Mouse (Mus musculus) erythroblast, adult 5-6 weeks (primary cell): ENCODE data around the gene Cd209b. TPM values are rescaled to one million over a fixed set of nuclear protein-coding genes. Genes with fewer than 3 reads are reported as not detected.

ENCODE experiments used
- ATAC-seq: replicated peaks from 2 replicates; pipeline ENCODE4 v1.8.0; 2016; ENCODE audit warnings: moderate number of reproducible peaks, mild to moderate bottlenecking, moderate TSS enrichment, inconsistent platforms; ENCODE audit not compliant: poor library complexity, low FRiP score, severe bottlenecking
- total RNA-seq, 2 experiments: library from RNA; stranded (forward) in 1 of 2; stranded (reverse) in 1 of 2; fragments of 150-400 nt in 1 of 2; fragments of 200-764, 138-1000 nt in 1 of 2; gene quantifications; 2 replicates each; pipeline versions ENCODE4 v1.2.3 to v1.2.4; 2015 to 2017; ENCODE audit warnings: low replicate concordance in 2 of 2

The Cd209b gene
- total RNA-seq (2015; ENCODE audit: low replicate concordance) (not detected in 2 replicates), total RNA-seq (2017; ENCODE audit: low replicate concordance) (0.09 TPM in 1 of 2 replicates, not detected in the other)

- ATAC-seq, result no peak
These were observed at the start of gene Cd209b for GRCm38 (mm10) chr8:3926744-3927143. TSS of gene Cd209b (minus strand) at chr8:3926844.

- no peak for ATAC-seq
These were observed 29.4 kb upstream of the Cd209b start for GRCm38 (mm10) chr8:3956037-3956436.

GRCm38 (mm10) chr8:3954646-3955045 is 28.0 kb upstream of the Cd209b start, which contains the start of gene Cd209c:
TSS of gene Cd209c (minus strand) at chr8:3954746.
- ATAC-seq, result no peak

GRCm38 (mm10) chr8:3940023-3940422 is 13.4 kb upstream of the Cd209b start:
- no peak for ATAC-seq

GRCm38 (mm10) chr8:3878455-3878854 is 48.2 kb downstream of the Cd209b start, which contains the start of gene Cd209d:
TSS of gene Cd209d (minus strand) at chr8:3878555.
- no peak for ATAC-seq

GRCm38 (mm10) chr8:3876121-3876520 is 50.5 kb downstream of the Cd209b start:
- no peak for ATAC-seq

Other genes starting within 250 kb of the Cd209b start
- not detected in 2 replicates for gene Fcer2a, start 232.7 kb downstream of the Cd209b start, total RNA-seq (2015; ENCODE audit: low replicate concordance)
- not detected in 2 replicates for gene Fcer2a, start 232.7 kb downstream of the Cd209b start, total RNA-seq (2017; ENCODE audit: low replicate concordance)
- gene Clec4g, start 206.2 kb downstream of the Cd209b start, total RNA-seq (2015; ENCODE audit: low replicate concordance), result not detected in 2 replicates
- gene Clec4g, start 206.2 kb downstream of the Cd209b start, total RNA-seq (2017; ENCODE audit: low replicate concordance), result not detected in 2 replicates
- gene Cd209a, start 177.9 kb downstream of the Cd209b start, total RNA-seq (2015; ENCODE audit: low replicate concordance), result 0.77 and 5.2 TPM in 2 replicates
- gene Cd209a, start 177.9 kb downstream of the Cd209b start, total RNA-seq (2017; ENCODE audit: low replicate concordance), result 2.6 and 3.8 TPM in 2 replicates
- gene Cd209e, start 72.5 kb downstream of the Cd209b start, total RNA-seq (2015; ENCODE audit: low replicate concordance), result not detected in 2 replicates
- gene Cd209e, start 72.5 kb downstream of the Cd209b start, total RNA-seq (2017; ENCODE audit: low replicate concordance), result not detected in 2 replicates
- not detected in 2 replicates for gene Cd209d, start 48.3 kb downstream of the Cd209b start, total RNA-seq (2015; ENCODE audit: low replicate concordance)
- not detected in 2 replicates for gene Cd209d, start 48.3 kb downstream of the Cd209b start, total RNA-seq (2017; ENCODE audit: low replicate concordance)
- gene Cd209c, start 27.9 kb upstream of the Cd209b start, total RNA-seq (2015; ENCODE audit: low replicate concordance), result not detected in 2 replicates
- gene Cd209c, start 27.9 kb upstream of the Cd209b start, total RNA-seq (2017; ENCODE audit: low replicate concordance), result 0.17 TPM in 1 of 2 replicates, not detected in the other
- gene Cd209f, start 179.0 kb upstream of the Cd209b start, total RNA-seq (2015; ENCODE audit: low replicate concordance), result 2.3 and 7.1 TPM in 2 replicates
- gene Cd209f, start 179.0 kb upstream of the Cd209b start, total RNA-seq (2017; ENCODE audit: low replicate concordance), result 1.4 and 3.4 TPM in 2 replicates
- gene Cd209g, start 207.3 kb upstream of the Cd209b start, total RNA-seq (2015; ENCODE audit: low replicate concordance), result 3.1 TPM in 1 of 2 replicates, not detected in the other
- 0.56 and 0.85 TPM in 2 replicates for gene Cd209g, start 207.3 kb upstream of the Cd209b start, total RNA-seq (2017; ENCODE audit: low replicate concordance)
- gene Evi5l, start 239.7 kb upstream of the Cd209b start, total RNA-seq (2015; ENCODE audit: low replicate concordance), result 0.38 and 4.0 TPM in 2 replicates
- 3.6 and 4.2 TPM in 2 replicates for gene Evi5l, start 239.7 kb upstream of the Cd209b start, total RNA-seq (2017; ENCODE audit: low replicate concordance)